Mouse (Mus musculus) kidney, adult 2 months (tissue): ENCODE measurements around the gene Ovol1.

Experiments
- CTCF ChIP-seq: fragments of 200-500 bp; conservative IDR thresholded peaks from 2 replicates; pipeline ENCODE4 v1.5.1; 2011; ENCODE audit warnings: low read depth, mild to moderate bottlenecking, control low read depth, low read length, moderate library complexity, mixed read lengths; ENCODE audit not compliant: insufficient read depth, insufficient read length
- POLR2A ChIP-seq: fragments of 200-500 bp; IDR thresholded peaks from one replicate; pipeline ENCODE4 v1.6.1; 2011; ENCODE audit warnings: low read depth, low read length, control low read depth

DNA sequence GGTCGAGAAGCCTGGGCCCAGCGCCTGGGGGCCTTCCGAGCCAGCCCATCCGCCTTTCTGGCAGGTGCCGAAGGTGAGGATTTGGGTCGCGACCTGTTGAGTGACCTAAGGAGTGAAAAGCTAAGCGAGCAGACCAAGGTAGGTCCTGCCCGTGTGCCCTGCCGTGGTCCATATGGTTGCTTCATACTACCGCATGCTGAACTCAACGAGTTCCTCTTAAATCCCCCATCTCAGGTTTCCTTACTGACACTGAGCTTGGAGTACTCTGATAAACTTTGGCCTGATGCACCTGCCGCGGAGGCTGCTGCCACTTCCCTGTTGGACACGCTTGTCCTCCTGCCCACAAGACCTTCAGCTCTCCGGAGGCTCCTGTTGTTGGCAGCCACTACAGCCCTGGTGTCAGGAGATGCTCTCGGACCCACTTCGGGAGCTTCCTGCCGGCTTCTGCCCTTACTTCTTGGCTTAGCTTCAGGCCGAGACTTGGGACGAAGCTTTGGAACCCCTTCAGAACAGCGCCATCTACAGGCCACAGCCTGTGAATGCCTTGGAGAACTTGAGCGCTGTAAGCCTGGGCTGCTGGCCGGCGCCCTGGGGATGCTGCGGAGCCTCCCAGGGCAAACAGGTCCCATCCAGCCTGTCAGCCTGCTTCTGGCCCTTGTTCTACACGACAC, 8.2 kb upstream of the Ovol1 start:
- TF ChIP-seq POLR2A (no peak), CTCF (peak; percentile 83)
